Mouse (Mus musculus): ENCODE measurements around the gene Hapln4.

- no peak for TF ChIP-seq CTCF (IDR thresholded peaks at IDR 0.05; ENCODE audit: borderline replicate concordance, insufficient read depth, low read depth, low read length)
- no peak for TF ChIP-seq POLR2A (IDR thresholded peaks at IDR 0.05; ENCODE audit: borderline replicate concordance, insufficient read depth, low read length)
Measured at GRCm38 (mm10) chr8:70049662-70050061, 33.6 kb upstream of the Hapln4 start.
